Mouse (Mus musculus): ENCODE measurements around the gene Vmn1r76. TPM values are rescaled to one million over a fixed set of nuclear protein-coding genes. Genes with fewer than 3 reads are reported as not detected.

Vmn1r76 gene
- total RNA-seq (2023) = not detected

GRCm38 (mm10) chr7:11938113-11938512, at the start of gene Vmn1r76:
Gene Vmn1r76 (minus strand): TSS chr7:11938213.

GRCm38 (mm10) chr7:11874330-11874729, 63.7 kb downstream of the Vmn1r76 start, which contains the start of gene Vmn1r75:
Gene Vmn1r75 (plus strand): TSS chr7:11874630.

Other genes starting within 250 kb of the Vmn1r76 start
- gene Vmn1r73, start 207.9 kb downstream of the Vmn1r76 start, total RNA-seq (2023) = not detected
- not detected for gene Vmn1r74, start 104.2 kb downstream of the Vmn1r76 start, total RNA-seq (2023)
- not detected for gene Vmn1r75, start 63.6 kb downstream of the Vmn1r76 start, total RNA-seq (2023)
- gene Vmn1r77, start 98.5 kb upstream of the Vmn1r76 start, total RNA-seq (2023) = not detected
- not detected for gene Vmn1r78, start 212.0 kb upstream of the Vmn1r76 start, total RNA-seq (2023)
- gene Vmn1r79, start 233.1 kb upstream of the Vmn1r76 start, total RNA-seq (2023) = not detected

Measured in monocyte, adult 59 days (primary cell).